Mouse (Mus musculus) lung, embryonic 16.5 days (tissue): ENCODE data around the gene Rtn4r. TPM values are rescaled to one million over a fixed set of nuclear protein-coding genes. Genes with fewer than 3 reads are reported as not detected.

Experiments used
- ATAC-seq: fragments of 200-750 bp; cut with Nextera tagmentation; 2 replicates; pipeline ENCODE4 v1.8.0; 2017; ENCODE audit warnings: low read depth, mild to moderate bottlenecking, moderate library complexity
- H3K27ac ChIP-seq: fragments of 300-500 bp; sonication (generic); 2 replicates; pipeline ENCODE4 v1.5.1; 2014; ENCODE audit warnings: mild to moderate bottlenecking, control low read depth, low read length
- H3K27me3 ChIP-seq: fragments of 300-500 bp; sonication (generic); 2 replicates; pipeline ENCODE4 v1.6.1; 2014; ENCODE audit warnings: low read depth, low read length, mixed read lengths; ENCODE audit not compliant: control insufficient read depth, insufficient read depth
- H3K36me3 ChIP-seq: fragments of 300-500 bp; sonication (generic); 2 replicates; pipeline ENCODE4 v1.6.1; 2014; ENCODE audit warnings: low read length; ENCODE audit not compliant: control insufficient read depth, insufficient read depth
- H3K4me1 ChIP-seq: fragments of 300-500 bp; sonication (generic); replicated peaks from 2 replicates; pipeline ENCODE4 v1.6.1; 2014; ENCODE audit warnings: low read length, mixed read lengths; ENCODE audit not compliant: control insufficient read depth, insufficient read depth
- H3K4me2 ChIP-seq: fragments of 300-500 bp; sonication (generic); 2 replicates; pipeline ENCODE4 v1.6.1; 2014; ENCODE audit warnings: low read depth, low read length, control low read depth
- H3K4me3 ChIP-seq: fragments of 300-500 bp; sonication (generic); 2 replicates; pipeline ENCODE4 v1.5.1; 2014; ENCODE audit warnings: mild to moderate bottlenecking, low read length, control low read depth
- H3K9ac ChIP-seq: fragments of 300-500 bp; sonication (generic); 2 replicates; pipeline ENCODE4 v1.6.1; 2014; ENCODE audit warnings: low read length, control low read depth
- H3K9me3 ChIP-seq: fragments of 300-500 bp; sonication (generic); 2 replicates; pipeline ENCODE4 v1.6.1; 2016; ENCODE audit warnings: low read length; ENCODE audit not compliant: control insufficient read depth
- WGBS: fragments of 180-500 bp; shearing (Covaris S2); extraction: QIAGEN DNeasy Blood & Tissue Kit; methylation state at CpG from one replicate; pipeline ENCODE4 v1.1.7; 2014; 5-methylcytosine and 5-hydroxymethylcytosine counted together
- polyA plus RNA-seq: library from polyadenylated mRNA; unstranded; fragments of >200 nt; fragmentation: Nextera tagmentation; extraction: Ambion mirVana; gene quantifications from 2 replicates; pipeline ENCODE4 v1.2.1, GENCODE M21; 2015

The Rtn4r gene
- polyA plus RNA-seq, 1 experiment from 2014 or later = 0.35 TPM

DNA sequence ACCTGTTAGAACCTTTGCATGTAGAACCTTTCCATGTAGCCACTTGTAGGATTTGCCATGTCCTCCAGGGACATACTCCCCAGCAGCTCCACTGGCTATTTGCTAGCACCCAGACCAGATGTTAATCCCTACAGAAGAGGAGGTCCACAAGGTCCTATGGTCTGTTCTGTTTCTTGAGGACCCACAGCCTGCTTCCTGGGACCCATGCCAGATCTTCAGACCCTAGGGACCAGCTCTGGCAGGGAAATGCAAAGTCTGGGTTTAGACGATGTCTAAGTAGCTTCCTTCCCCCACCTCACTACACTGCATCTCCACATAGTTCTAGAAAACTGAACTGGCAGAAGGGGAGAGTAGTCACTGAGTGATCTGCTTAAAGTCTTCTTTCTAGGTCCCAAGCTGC is 32.3 kb downstream of the Rtn4r start:
- peak; percentile 58 for ATAC-seq
- H3K9ac ChIP-seq = no peak overlapping the region
- no peak overlapping the region for H3K4me2 ChIP-seq
- H3K36me3 ChIP-seq = no peaks in the 10 kb centered on the region
- H3K4me1 ChIP-seq = peaks cover 6% of the 10 kb centered on the region
- WGBS = 24% methylated on average over 1 of the region's 1 CpGs
- H3K9me3 ChIP-seq = no peaks in the 10 kb centered on the region
- no peak overlapping the region for H3K27ac ChIP-seq
- 0 out of 2 replicates have a peak, but pooled peaks cover 2% of the 10 kb centered on the region for H3K27me3 ChIP-seq
- H3K4me3 ChIP-seq = no peak overlapping the region

- H3K27ac ChIP-seq = no peak overlapping the region
- H3K36me3 ChIP-seq = no peaks in the 10 kb centered on the region
- no peak overlapping the region for H3K4me3 ChIP-seq
- H3K9me3 ChIP-seq = no peaks in the 10 kb centered on the region
- 0 out of 2 replicates have a peak, but pooled peaks cover 3% of the 10 kb centered on the region for H3K4me1 ChIP-seq
- 0 out of 2 replicates have a peak, but pooled peaks cover 2% of the 10 kb centered on the region for H3K27me3 ChIP-seq
- no peak overlapping the region for H3K9ac ChIP-seq
- no peak overlapping the region for H3K4me2 ChIP-seq
- 56% methylated on average over 7 of the region's 7 CpGs for WGBS
- ATAC-seq = no peak
Observed at GRCm38 (mm10) chr16:18160514-18160913, 33.1 kb downstream of the Rtn4r start.

DNA sequence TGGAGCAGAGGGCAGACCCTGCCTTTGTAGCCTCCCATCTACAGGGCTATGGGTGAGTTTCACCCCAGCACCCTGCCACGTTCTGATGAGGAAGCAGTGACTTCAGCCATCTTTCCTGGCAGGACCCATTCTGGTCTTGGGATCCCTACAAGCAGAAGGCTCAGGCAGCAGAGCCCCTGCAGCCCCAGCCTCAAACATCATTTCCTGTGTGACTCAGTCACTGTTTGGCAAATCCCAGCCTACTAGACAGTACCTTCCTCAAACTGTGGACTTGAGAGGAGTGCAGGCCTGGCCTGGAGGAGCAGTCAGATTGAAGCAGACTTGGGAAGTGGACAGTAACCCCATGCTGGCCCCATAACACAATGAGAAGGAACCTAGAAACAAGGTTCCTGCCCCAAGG is 33.7 kb downstream of the Rtn4r start:
- 0 out of 2 replicates have a peak, but pooled peaks cover 2% of the 10 kb centered on the region for H3K27me3 ChIP-seq
- no peak overlapping the region for H3K27ac ChIP-seq
- H3K9ac ChIP-seq = no peak overlapping the region
- no peaks in the 10 kb centered on the region for H3K9me3 ChIP-seq
- no peak overlapping the region for H3K4me3 ChIP-seq
- no peak for ATAC-seq
- H3K4me2 ChIP-seq = no peak overlapping the region
- 55% methylated on average over 1 of the region's 1 CpGs for WGBS
- H3K36me3 ChIP-seq = no peaks in the 10 kb centered on the region
- 0 out of 2 replicates have a peak, but pooled peaks cover 3% of the 10 kb centered on the region for H3K4me1 ChIP-seq

GRCm38 (mm10) chr16:18164642-18165238 is 37.3 kb downstream of the Rtn4r start:
- 27% methylated on average over 2 of the region's 2 CpGs for WGBS
- no peak overlapping the region for H3K27ac ChIP-seq
- no peaks in the 10 kb centered on the region for H3K9me3 ChIP-seq
- no peaks in the 10 kb centered on the region for H3K27me3 ChIP-seq
- H3K4me3 ChIP-seq = no peak overlapping the region
- 0 out of 2 replicates have a peak, but pooled peaks cover 3% of the 10 kb centered on the region for H3K4me1 ChIP-seq
- no peak overlapping the region for H3K9ac ChIP-seq
- H3K4me2 ChIP-seq = no peak overlapping the region
- H3K36me3 ChIP-seq = no peaks in the 10 kb centered on the region
- no peak for ATAC-seq

DNA sequence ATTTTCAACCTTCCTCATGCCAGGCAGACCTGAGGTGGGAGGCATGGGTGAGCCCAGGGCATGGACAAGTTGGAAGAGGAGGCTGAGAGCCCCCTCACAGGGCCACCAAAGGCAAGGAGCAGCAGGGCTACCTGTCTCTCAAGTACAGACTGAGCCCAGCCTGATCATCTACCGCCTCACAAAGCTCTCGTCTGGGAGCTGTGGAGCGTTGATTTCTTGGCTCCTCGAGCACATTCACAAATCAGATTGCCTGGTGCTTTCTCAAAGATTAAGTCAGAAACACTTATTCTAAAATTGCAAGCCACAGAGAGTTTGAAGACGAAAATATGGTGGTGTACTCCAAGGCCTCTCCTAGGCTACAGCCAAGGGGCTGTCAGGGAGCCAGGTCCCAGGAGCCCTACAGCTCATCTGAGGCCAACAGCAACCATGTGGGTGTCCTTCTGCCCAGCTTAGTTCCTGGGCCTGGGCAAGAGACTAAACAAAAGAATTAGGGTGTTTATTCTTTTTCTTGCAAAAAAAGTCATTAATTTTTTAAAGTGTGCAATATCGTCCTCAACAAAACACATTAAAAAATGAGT is 39.3 kb downstream of the Rtn4r start:
- H3K27ac ChIP-seq = no peak overlapping the region
- H3K4me3 ChIP-seq = no peak overlapping the region
- no peaks in the 10 kb centered on the region for H3K36me3 ChIP-seq
- WGBS = 61% methylated on average over 6 of the region's 6 CpGs
- H3K4me1 ChIP-seq = no peaks in the 10 kb centered on the region
- no peak overlapping the region for H3K4me2 ChIP-seq
- H3K9me3 ChIP-seq = no peaks in the 10 kb centered on the region
- no peak for ATAC-seq
- H3K27me3 ChIP-seq = peaks cover under 1% of the 10 kb centered on the region; the same call in 1 of the 2 replicates
- no peak overlapping the region for H3K9ac ChIP-seq

DNA sequence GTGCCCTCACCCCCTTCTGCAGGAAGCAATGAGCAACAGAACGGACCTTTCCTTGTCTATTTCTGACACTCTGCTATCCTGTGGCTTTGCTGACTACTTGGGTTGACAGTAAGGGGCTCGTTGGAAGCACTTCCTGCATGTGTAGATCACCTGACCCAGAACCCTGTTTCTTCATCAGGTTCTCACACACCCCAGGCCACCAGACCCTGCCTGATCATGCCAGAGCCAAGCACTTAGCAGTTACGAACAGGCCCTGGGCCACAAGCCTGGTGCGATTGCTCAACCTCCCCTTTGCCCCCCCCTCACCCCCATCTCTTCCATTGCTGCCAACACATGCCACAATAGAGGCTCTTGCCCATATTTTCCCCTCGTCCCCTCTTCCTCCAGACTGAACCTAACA is 41.7 kb downstream of the Rtn4r start:
- 54% methylated on average over 5 of the region's 5 CpGs for WGBS
- no peak for ATAC-seq
- no peaks in the 10 kb centered on the region for H3K9me3 ChIP-seq

DNA sequence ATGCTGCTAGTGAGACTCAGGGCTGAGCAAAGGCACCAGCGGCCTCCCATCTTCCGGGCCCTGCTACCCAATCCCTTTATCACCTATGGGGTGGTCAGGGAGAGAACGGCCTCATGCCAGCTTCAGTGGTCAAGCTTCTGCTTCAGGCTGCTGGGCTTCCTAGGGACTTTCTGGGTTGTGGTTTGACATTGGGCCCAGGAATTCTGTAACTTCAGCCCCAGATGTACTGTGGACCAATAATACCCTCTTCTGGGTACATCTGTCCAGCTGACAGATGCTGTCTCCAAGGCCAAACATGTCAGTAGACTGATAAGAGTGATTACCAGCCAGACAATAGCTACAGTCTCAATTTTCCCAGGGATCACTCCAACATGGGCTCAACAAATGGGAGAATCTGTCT is 42.3 kb downstream of the Rtn4r start:
- H3K4me2 ChIP-seq = no peak overlapping the region
- H3K4me3 ChIP-seq = no peak overlapping the region
- H3K9ac ChIP-seq = no peak overlapping the region
- H3K9me3 ChIP-seq = no peaks in the 10 kb centered on the region
- no peaks in the 10 kb centered on the region for H3K36me3 ChIP-seq
- no peak for ATAC-seq
- no peak overlapping the region for H3K27ac ChIP-seq
- no peaks in the 10 kb centered on the region for H3K4me1 ChIP-seq
- 92% methylated on average over 3 of the region's 3 CpGs for WGBS
- peaks cover 3% of the 10 kb centered on the region; the same call in 1 of the 2 replicates for H3K27me3 ChIP-seq

More for the DNA sequence above, 41.7 kb downstream of the Rtn4r start:
- Histone ChIP-seq H3K36me3 (no peaks in the 10 kb centered on the region), H3K27me3 (peaks cover 3% of the 10 kb centered on the region; the same call in 1 of the 2 replicates), H3K4me1 (no peaks in the 10 kb centered on the region), H3K4me3 (no peak overlapping the region), H3K27ac (no peak overlapping the region), H3K9ac (no peak overlapping the region), H3K4me2 (no peak overlapping the region)

- Histone ChIP-seq H3K9me3 (no peaks in the 10 kb centered on the region), H3K4me2 (no peak overlapping the region), H3K9ac (no peak overlapping the region), H3K27me3 (peaks cover 3% of the 10 kb centered on the region; the same call in 1 of the 2 replicates), H3K36me3 (no peaks in the 10 kb centered on the region), H3K4me1 (no peaks in the 10 kb centered on the region), H3K27ac (no peak overlapping the region), H3K4me3 (no peak overlapping the region)
- peak; percentile 24; the same call in 1 of the 2 replicates for ATAC-seq
- 5% methylated on average over 7 of the region's 7 CpGs for WGBS
Observed at GRCm38 (mm10) chr16:18172266-18172855, 44.9 kb downstream of the Rtn4r start.

DNA sequence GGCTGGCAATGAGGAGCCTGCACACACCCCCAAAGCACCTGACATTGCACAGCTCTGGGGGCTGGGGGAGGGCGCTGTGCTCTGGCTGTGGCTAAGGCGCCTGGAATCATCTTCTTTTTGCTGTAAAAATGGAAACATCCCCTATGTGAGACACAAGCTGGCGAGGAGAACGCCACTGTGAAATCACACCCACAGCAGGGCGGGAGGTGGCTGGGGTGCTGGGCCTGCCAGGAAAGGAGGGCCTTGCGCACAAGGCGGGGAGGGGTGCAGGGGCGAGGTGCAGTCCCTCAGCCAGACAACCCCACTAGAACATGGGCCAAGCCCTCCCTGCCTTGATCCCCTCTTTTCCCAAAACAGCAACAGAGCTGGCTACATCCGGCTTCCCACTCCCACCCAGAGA is 45.8 kb downstream of the Rtn4r start:
- WGBS = 77% methylated on average over 9 of the region's 9 CpGs
- H3K27ac ChIP-seq = no peak overlapping the region
- no peaks in the 10 kb centered on the region for H3K9me3 ChIP-seq
- no peak overlapping the region for H3K9ac ChIP-seq
- no peak overlapping the region for H3K4me3 ChIP-seq
- H3K36me3 ChIP-seq = no peaks in the 10 kb centered on the region
- no peaks in the 10 kb centered on the region for H3K4me1 ChIP-seq
- peaks cover 3% of the 10 kb centered on the region; the same call in 1 of the 2 replicates for H3K27me3 ChIP-seq
- no peak overlapping the region for H3K4me2 ChIP-seq
- ATAC-seq = no peak
